Comparison of ENCODE assay signal across 31 mouse cellular contexts in genomic region chr9:84187531-84187930, GRCm38 (mm10).
"Had no signal": no experiment of that assay in that cellular context is flagged by ENCODE, and none has a peak within 500 bp of the region (broad histone marks: within the 10 kb centered on the region; RNA-seq: fewer than 3 reads in every experiment).

No protein-coding gene starts in this region.

- ATAC-seq: liver, embryonic 12.5 days; liver, postnatal 0 days; lung, postnatal 0 days; midbrain, embryonic 13.5 days; midbrain, embryonic 15.5 days; midbrain, embryonic 16.5 days had no signal

- H3K4me3 ChIP-seq: limb, embryonic 10.5 days; limb, embryonic 12.5 days; limb, embryonic 13.5 days; limb, embryonic 15.5 days; liver, embryonic 12.5 days; liver, embryonic 13.5 days; liver, embryonic 15.5 days; lung, embryonic 15.5 days; megakaryocyte, embryonic 14.5 days; midbrain, embryonic 10.5 days; midbrain, embryonic 12.5 days; midbrain, embryonic 13.5 days; midbrain, embryonic 15.5 days; myocyte had no signal

- H3K27ac ChIP-seq: limb, embryonic 10.5 days; limb, embryonic 12.5 days; limb, embryonic 13.5 days; limb, embryonic 15.5 days; liver, embryonic 12.5 days; liver, embryonic 13.5 days; liver, embryonic 14.5 days; liver, embryonic 15.5 days; lung, embryonic 15.5 days; macrophage; midbrain, embryonic 10.5 days; midbrain, embryonic 12.5 days; midbrain, embryonic 13.5 days; midbrain, embryonic 15.5 days had no signal

- H3K36me3 ChIP-seq: limb, embryonic 10.5 days; limb, embryonic 12.5 days; limb, embryonic 13.5 days; limb, embryonic 15.5 days; liver, embryonic 12.5 days; liver, embryonic 13.5 days; liver, embryonic 15.5 days; lung, embryonic 15.5 days; midbrain, embryonic 10.5 days; midbrain, embryonic 12.5 days; midbrain, embryonic 13.5 days; midbrain, embryonic 15.5 days had no signal

- DNase-seq: left cerebral cortex, postnatal 4 days; liver; liver, embryonic 13.5 days; liver, postnatal 0 days; lung, adult 18-20 months; lung, adult 2 months; lung, embryonic 14.5 days; lung, postnatal 10 days; lung, postnatal 14 days; lung, postnatal 36 days; lung, postnatal 4 days; midbrain, embryonic 14.5 days had no signal

- H3K4me1 ChIP-seq: limb, embryonic 10.5 days; liver, embryonic 12.5 days; liver, embryonic 13.5 days; liver, embryonic 15.5 days; lung, embryonic 15.5 days; megakaryocyte, embryonic 14.5 days; midbrain, embryonic 10.5 days; midbrain, embryonic 12.5 days; midbrain, embryonic 13.5 days; midbrain, embryonic 15.5 days had no signal

- H3K27me3 ChIP-seq: limb, embryonic 12.5 days; limb, embryonic 13.5 days; limb, embryonic 15.5 days; liver, embryonic 12.5 days; liver, embryonic 13.5 days; liver, embryonic 15.5 days; lung, embryonic 15.5 days; megakaryocyte, embryonic 14.5 days; midbrain, embryonic 12.5 days; midbrain, embryonic 13.5 days; midbrain, embryonic 15.5 days had no signal

- H3K4me2 ChIP-seq: limb, embryonic 12.5 days; limb, embryonic 13.5 days; limb, embryonic 15.5 days; liver, embryonic 11.5 days; liver, embryonic 12.5 days; liver, embryonic 13.5 days; liver, embryonic 15.5 days; lung, embryonic 14.5 days; lung, embryonic 15.5 days; midbrain, embryonic 11.5 days; midbrain, embryonic 12.5 days; midbrain, embryonic 13.5 days; midbrain, embryonic 15.5 days had no signal

- H3K9ac ChIP-seq: limb, embryonic 12.5 days; limb, embryonic 13.5 days; limb, embryonic 15.5 days; liver, embryonic 12.5 days; liver, embryonic 13.5 days; liver, embryonic 14.5 days; liver, embryonic 15.5 days; liver, postnatal 0 days; lung, embryonic 14.5 days; lung, embryonic 15.5 days; midbrain, embryonic 12.5 days; midbrain, embryonic 13.5 days; midbrain, embryonic 15.5 days had no signal

- H3K9me3 ChIP-seq: limb, embryonic 10.5 days; limb, embryonic 12.5 days; limb, embryonic 13.5 days; limb, embryonic 15.5 days; liver, embryonic 12.5 days; liver, embryonic 13.5 days; liver, embryonic 15.5 days; lung, embryonic 15.5 days; midbrain, embryonic 10.5 days; midbrain, embryonic 12.5 days; midbrain, embryonic 13.5 days; midbrain, embryonic 15.5 days had no signal
